In genomic region chr8:11097813-11098212, GRCm38 (mm10) we compare ENCODE assay signal across 11 mouse cellular contexts.
A peak's percentile ranks its signal among the peaks of the same experiment; 100 is the strongest.
DNase-seq lines count a peak whose midpoint lies in the region; ATAC-seq and TF ChIP-seq lines count a peak whose summit lies in the region.
"Had no signal": no experiment of that assay in that cellular context is flagged by ENCODE, and none has a peak within 500 bp of the region (broad histone marks: within the 10 kb centered on the region; RNA-seq: fewer than 3 reads in every experiment).

No protein-coding gene starts in this region.

- H3K4me3 ChIP-seq in heart, adult 2 months = no peak overlapping the region
- H3K4me3 ChIP-seq in macrophage (ENCODE audit: inconsistent target) = no peak overlapping the region
- H3K4me3 ChIP-seq: forebrain, embryonic 13.5 days; liver, embryonic 13.5 days; midbrain, embryonic 10.5 days had no signal

- intact Hi-C loops in heart, adult 2 months (cut with DNase I) = no loop called here

- no peaks in the 10 kb centered on the region for H3K27me3 ChIP-seq in heart, adult 2 months (ENCODE audit: control insufficient read depth, insufficient read depth, low read length)
- H3K27me3 ChIP-seq: forebrain, embryonic 13.5 days had no signal

- no peaks in the 10 kb centered on the region for H3K79me2 ChIP-seq in heart, adult 2 months (replicated peaks; ENCODE audit: control insufficient read depth, insufficient read depth, low read length)
- no peaks in the 10 kb centered on the region for H3K79me2 ChIP-seq in macrophage (ENCODE audit: inconsistent target)

- no peaks in the 10 kb centered on the region for H3K36me3 ChIP-seq in heart, adult 2 months (ENCODE audit: control insufficient read depth, insufficient read depth, low read length)
- no peaks in the 10 kb centered on the region for H3K36me3 ChIP-seq in macrophage (ENCODE audit: inconsistent target)
- H3K36me3 ChIP-seq: liver, embryonic 13.5 days; midbrain, embryonic 10.5 days had no signal

- TF ChIP-seq POLR2A in heart, adult 2 months (IDR thresholded peaks at IDR 0.05; ENCODE audit: insufficient read depth, low read depth, low read length) = no peak

- H3K9ac ChIP-seq in heart, adult 2 months (ENCODE audit: low read depth, low read length) = no peak overlapping the region
- H3K9ac ChIP-seq: forebrain, embryonic 13.5 days; liver, embryonic 13.5 days had no signal

- WGBS in heart, adult 2 months = 89% methylated on average over 3 of the region's 3 CpGs
- WGBS in macrophage (ENCODE audit: missing documents) = 84% methylated on average over 3 of the region's 3 CpGs

- DNase-seq in heart, adult 2 months = no peak
- DNase-seq in heart, adult 9 months (ENCODE audit: low spot score in 2 of 2) = no peak
- DNase-seq in left cerebral cortex, adult 11 months (ENCODE audit: low spot score) = no peak
- no peak for DNase-seq in retina, embryonic 14.5 days (ENCODE audit: low spot score)
- DNase-seq: liver, embryonic 13.5 days; thymus, postnatal 36 days had no signal

- TF ChIP-seq CTCF in heart, adult 2 months (IDR thresholded peaks at IDR 0.05) = no peak

- ATAC-seq in common myeloid progenitor, adult 5-6 weeks (replicated peaks; ENCODE audit: low read depth, poor library complexity, severe bottlenecking) = peak; percentile 52
- ATAC-seq in granulocyte monocyte progenitor cell, adult 5-6 weeks (replicated peaks; ENCODE audit: poor library complexity, severe bottlenecking) = peak; percentile 29; the same call in 1 of the 2 replicates
- ATAC-seq: forebrain, embryonic 13.5 days had no signal

- no peak for TF ChIP-seq EP300 in heart, adult 2 months (IDR thresholded peaks at IDR 0.05; ENCODE audit: insufficient read depth, low read depth, low read length)

- peaks cover 4% of the 10 kb centered on the region; the same call in 1 of the 2 replicates for H3K4me1 ChIP-seq in heart, adult 2 months (ENCODE audit: control insufficient read depth, insufficient read depth, low read length)
- H3K4me1 ChIP-seq: forebrain, embryonic 13.5 days had no signal

- H3K27ac ChIP-seq in heart, adult 2 months = peak overlapping the region; percentile 32; the same call in 1 of the 2 replicates
- peak overlapping the region; percentile 50 for H3K27ac ChIP-seq in macrophage
- H3K27ac ChIP-seq: forebrain, embryonic 13.5 days; liver, embryonic 13.5 days; midbrain, embryonic 10.5 days had no signal
